Mouse (Mus musculus): ENCODE measurements around the gene Uchl5.

Gene Uchl5

GRCm38 (mm10) chr1:143776446-143777411, at the start of gene Uchl5, which contains the start of gene Trove2:
TSS of gene Uchl5 (plus strand) at chr1:143777272.
TSS of gene Trove2 (minus strand) at chr1:143777068.
- peak; percentile 93 for DNase-seq (ENCODE audit: low read depth)

- DNase-seq (ENCODE audit: low read depth), result no peak
Observed at GRCm38 (mm10) chr1:143727701-143728445, 49.2 kb upstream of the Uchl5 start.

- DNase-seq (ENCODE audit: low read depth), result peak; percentile 51
Observed at GRCm38 (mm10) chr1:143730899-143731298, 46.2 kb upstream of the Uchl5 start.

- DNase-seq (ENCODE audit: low read depth), result no peak
Observed at GRCm38 (mm10) chr1:143731691-143732090, 45.4 kb upstream of the Uchl5 start.

GRCm38 (mm10) chr1:143733914-143734410, 43.1 kb upstream of the Uchl5 start:
- no peak for DNase-seq (ENCODE audit: low read depth)

- no peak for DNase-seq (ENCODE audit: low read depth)
Observed at GRCm38 (mm10) chr1:143738811-143739210, 38.3 kb upstream of the Uchl5 start.

- peak; percentile 70 for DNase-seq (ENCODE audit: low read depth)
Observed at GRCm38 (mm10) chr1:143739361-143740350, 37.4 kb upstream of the Uchl5 start.

GRCm38 (mm10) chr1:143740581-143740980, 36.5 kb upstream of the Uchl5 start:
- no peak for DNase-seq (ENCODE audit: low read depth)

- DNase-seq (ENCODE audit: low read depth), result no peak
Observed at GRCm38 (mm10) chr1:143741331-143741730, 35.7 kb upstream of the Uchl5 start.

GRCm38 (mm10) chr1:143742186-143742585, 34.9 kb upstream of the Uchl5 start:
- no peak for DNase-seq (ENCODE audit: low read depth)

- DNase-seq (ENCODE audit: low read depth), result no peak
Observed at GRCm38 (mm10) chr1:143745871-143746270, 31.2 kb upstream of the Uchl5 start.

- no peak for DNase-seq (ENCODE audit: low read depth)
Observed at GRCm38 (mm10) chr1:143762159-143762558, 14.9 kb upstream of the Uchl5 start.

GRCm38 (mm10) chr1:143764443-143764842, 12.6 kb upstream of the Uchl5 start:
- no peak for DNase-seq (ENCODE audit: low read depth)

- no peak for DNase-seq (ENCODE audit: low read depth)
Observed at GRCm38 (mm10) chr1:143765801-143766200, 11.3 kb upstream of the Uchl5 start.

- DNase-seq (ENCODE audit: low read depth), result no peak
Observed at GRCm38 (mm10) chr1:143766238-143766637, 10.8 kb upstream of the Uchl5 start.

- DNase-seq (ENCODE audit: low read depth), result no peak
Observed at GRCm38 (mm10) chr1:143770444-143771109, 6.5 kb upstream of the Uchl5 start.

GRCm38 (mm10) chr1:143773082-143773481, 4.0 kb upstream of the Uchl5 start:
- DNase-seq (ENCODE audit: low read depth), result no peak

- DNase-seq (ENCODE audit: low read depth), result peak; percentile 14
Observed at GRCm38 (mm10) chr1:143773909-143774308, 3.2 kb upstream of the Uchl5 start.

GRCm38 (mm10) chr1:143777558-143778218, 616 bp downstream of the Uchl5 start:
- DNase-seq (ENCODE audit: low read depth), result peak; percentile 18

- peak; percentile 36 for DNase-seq (ENCODE audit: low read depth)
Observed at GRCm38 (mm10) chr1:143788584-143789227, 11.6 kb downstream of the Uchl5 start.

Data from c-Kit-positive CD71-negative TER-119-negative erythroid progenitor cells, embryonic 14.5 days (primary cell).